Comparison of ENCODE assay signal across 12 mouse cellular contexts in the genomic region with DNA sequence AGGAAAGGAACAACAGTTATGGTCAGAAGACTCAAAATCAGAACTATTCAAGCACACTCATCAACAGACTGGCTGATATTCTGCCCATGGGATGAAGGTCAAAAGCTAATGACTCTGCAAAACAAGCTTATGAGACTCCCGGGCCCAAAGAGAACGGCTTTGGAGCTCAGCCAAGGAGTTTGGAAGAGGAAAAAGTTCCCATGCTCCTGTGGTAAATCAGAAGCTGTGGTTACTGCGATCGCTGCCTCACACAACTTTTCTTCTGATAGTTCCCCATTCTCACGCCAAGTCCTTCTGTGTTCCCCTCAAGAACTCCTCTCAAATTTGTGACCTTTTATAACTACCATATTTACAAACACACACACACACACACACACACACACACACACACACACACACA. TPM values are rescaled to one million over a fixed set of nuclear protein-coding genes. Genes with fewer than 3 reads are reported as not detected.
A peak's percentile ranks its signal among the peaks of the same experiment; 100 is the strongest.
DNase-seq lines count a peak whose midpoint lies in the region; ATAC-seq and TF ChIP-seq lines count a peak whose summit lies in the region.
"Had no signal": no experiment of that assay in that cellular context is flagged by ENCODE, and none has a peak within 500 bp of the region (broad histone marks: within the 10 kb centered on the region; RNA-seq: fewer than 3 reads in every experiment).

No protein-coding gene starts in this region.

- no peak overlapping the region for H3K27ac ChIP-seq in heart, embryonic 11.5 days (ENCODE audit: low read depth, low read length)
- H3K27ac ChIP-seq in midbrain, embryonic 14.5 days (replicated peaks; ENCODE audit: low read depth, low read length), result no peak overlapping the region
- no peak overlapping the region for H3K27ac ChIP-seq in midbrain, embryonic 16.5 days (ENCODE audit: low read length)
- H3K27ac ChIP-seq: forebrain, embryonic 12.5 days; layer of hippocampus, adult 2 months had no signal

- ATAC-seq in heart, embryonic 11.5 days (replicated peaks; ENCODE audit: insufficient number of reproducible peaks, low FRiP score, low TSS enrichment), result no peak
- no peak for ATAC-seq in midbrain, embryonic 14.5 days (ENCODE audit: low FRiP score, low TSS enrichment)
- no peak for ATAC-seq in midbrain, embryonic 16.5 days
- peak; percentile 37; the same call in 1 of the 2 replicates for ATAC-seq in megakaryocyte progenitor cell, adult 5-6 weeks (replicated peaks; ENCODE audit: poor library complexity)
- no peak for ATAC-seq in CD4-positive, CD25-positive, alpha-beta regulatory T cell, adult 4 months

- H3K4me2 ChIP-seq in heart, embryonic 11.5 days, result no peak overlapping the region
- H3K4me2 ChIP-seq in midbrain, embryonic 14.5 days (ENCODE audit: low read length), result no peak overlapping the region
- no peak overlapping the region for H3K4me2 ChIP-seq in midbrain, embryonic 16.5 days (ENCODE audit: low read length)
- H3K4me2 ChIP-seq: forebrain, embryonic 12.5 days had no signal

- H3K27me3 ChIP-seq in heart, embryonic 11.5 days (ENCODE audit: control insufficient read depth, insufficient read depth, low read length), result no peaks in the 10 kb centered on the region
- H3K27me3 ChIP-seq in midbrain, embryonic 14.5 days (ENCODE audit: control insufficient read depth, insufficient read depth, low read length), result no peaks in the 10 kb centered on the region
- H3K27me3 ChIP-seq in midbrain, embryonic 16.5 days (ENCODE audit: control insufficient read depth, insufficient read depth, low read depth, low read length), result no peaks in the 10 kb centered on the region
- H3K27me3 ChIP-seq: forebrain, embryonic 12.5 days had no signal

- 77% methylated on average over 5 of the region's 5 CpGs for WGBS in heart, embryonic 11.5 days (ENCODE audit: insufficient replicate concordance)
- 80% methylated on average over 5 of the region's 5 CpGs for WGBS in midbrain, embryonic 14.5 days
- 63% methylated on average over 5 of the region's 5 CpGs for WGBS in midbrain, embryonic 16.5 days

- H3K9me3 ChIP-seq in heart, embryonic 11.5 days (replicated peaks; ENCODE audit: control insufficient read depth, low read length), result no peaks in the 10 kb centered on the region
- no peaks in the 10 kb centered on the region for H3K9me3 ChIP-seq in midbrain, embryonic 14.5 days (ENCODE audit: control insufficient read depth, low read length)
- no peaks in the 10 kb centered on the region; the same call in 1 of the 2 replicates for H3K9me3 ChIP-seq in midbrain, embryonic 16.5 days (replicated peaks; ENCODE audit: control insufficient read depth, low read length, poor library complexity, severe bottlenecking)
- H3K9me3 ChIP-seq: forebrain, embryonic 12.5 days had no signal

- TF ChIP-seq POLR2A in brain, embryonic 14.5 days (IDR thresholded peaks at IDR 0.05; ENCODE audit: borderline replicate concordance, extremely low read depth, insufficient read depth, insufficient read length, poor library complexity, severe bottlenecking), result no peak

- TF ChIP-seq CTCF in brain, embryonic 14.5 days (IDR thresholded peaks at IDR 0.05; ENCODE audit: borderline replicate concordance, extremely low read depth, insufficient read depth, insufficient read length), result no peak

- H3K4me1 ChIP-seq in heart, embryonic 11.5 days (ENCODE audit: control insufficient read depth, insufficient read depth, low read length), result no peaks in the 10 kb centered on the region
- no peaks in the 10 kb centered on the region for H3K4me1 ChIP-seq in midbrain, embryonic 14.5 days (ENCODE audit: control insufficient read depth, insufficient read depth, low read length)
- no peaks in the 10 kb centered on the region for H3K4me1 ChIP-seq in midbrain, embryonic 16.5 days (ENCODE audit: control insufficient read depth, insufficient read depth, low read length)

- H3K4me3 ChIP-seq in heart, embryonic 11.5 days (ENCODE audit: low read depth, low read length), result no peak overlapping the region
- H3K4me3 ChIP-seq in midbrain, embryonic 14.5 days (replicated peaks; ENCODE audit: low read depth, low read length), result no peak overlapping the region
- H3K4me3 ChIP-seq in midbrain, embryonic 16.5 days (ENCODE audit: low read depth, low read length), result no peak overlapping the region
- H3K4me3 ChIP-seq: forebrain, embryonic 12.5 days; layer of hippocampus, adult 2 months had no signal

- no peaks in the 10 kb centered on the region for H3K36me3 ChIP-seq in heart, embryonic 11.5 days (ENCODE audit: control insufficient read depth, insufficient read depth, low read length)
- H3K36me3 ChIP-seq in midbrain, embryonic 14.5 days (ENCODE audit: control insufficient read depth, insufficient read depth, low read length), result no peaks in the 10 kb centered on the region
- no peaks in the 10 kb centered on the region for H3K36me3 ChIP-seq in midbrain, embryonic 16.5 days (ENCODE audit: control insufficient read depth, insufficient read depth, low read length)
- H3K36me3 ChIP-seq: forebrain, embryonic 12.5 days had no signal

- H3K9ac ChIP-seq in heart, embryonic 11.5 days (ENCODE audit: low read depth, low read length), result no peak overlapping the region
- H3K9ac ChIP-seq in midbrain, embryonic 14.5 days (replicated peaks; ENCODE audit: low read length), result no peak overlapping the region
- no peak overlapping the region for H3K9ac ChIP-seq in midbrain, embryonic 16.5 days (ENCODE audit: low read depth, low read length)
- H3K9ac ChIP-seq: forebrain, embryonic 12.5 days had no signal

- DNase-seq in heart, adult 9 months (ENCODE audit: low spot score in 2 of 2), result peak; percentile 18 to 26
- peak; percentile 35 for DNase-seq in midbrain, embryonic 14.5 days
- peak; percentile 48 for DNase-seq in brain, embryonic 14.5 days (ENCODE audit: low read depth)
- DNase-seq in retina, embryonic 14.5 days (ENCODE audit: low spot score), result no peak
- DNase-seq: cerebellum, postnatal 25 days; liver had no signal

RNA-seq across cellular contexts. Expression of a gene that starts 21.4 kb away (rescaled TPM):
- not detected in 2 replicates for polyA plus RNA-seq in heart, embryonic 11.5 days (2014; fragmentation: Nextera tagmentation; extraction: Ambion mirVana)
- not detected in 2 replicates for polyA plus RNA-seq in midbrain, embryonic 14.5 days (2014; fragmentation: Nextera tagmentation; extraction: Ambion mirVana)
- polyA plus RNA-seq in midbrain, embryonic 16.5 days (2015; fragmentation: Nextera tagmentation; extraction: Ambion mirVana), result 0.18 TPM in 1 of 2 replicates, not detected in the other
- 0.07 TPM in 1 of 2 replicates, not detected in the other for polyA plus RNA-seq in brain, embryonic 14.5 days (2012; rRNA removed)
- total RNA-seq in megakaryocyte progenitor cell, adult 5-6 weeks (2015), result not detected in 2 replicates
- total RNA-seq in megakaryocyte progenitor cell, adult 5-6 weeks (2017), result not detected in 2 replicates
- not detected for polyA plus RNA-seq in CD4-positive, CD25-positive, alpha-beta regulatory T cell, adult 4 months (2017; shearing (Covaris generic))
- total RNA-seq: layer of hippocampus, adult 2 months had no signal
- polyA plus RNA-seq: forebrain, embryonic 12.5 days had no signal
